In the genomic region with DNA sequence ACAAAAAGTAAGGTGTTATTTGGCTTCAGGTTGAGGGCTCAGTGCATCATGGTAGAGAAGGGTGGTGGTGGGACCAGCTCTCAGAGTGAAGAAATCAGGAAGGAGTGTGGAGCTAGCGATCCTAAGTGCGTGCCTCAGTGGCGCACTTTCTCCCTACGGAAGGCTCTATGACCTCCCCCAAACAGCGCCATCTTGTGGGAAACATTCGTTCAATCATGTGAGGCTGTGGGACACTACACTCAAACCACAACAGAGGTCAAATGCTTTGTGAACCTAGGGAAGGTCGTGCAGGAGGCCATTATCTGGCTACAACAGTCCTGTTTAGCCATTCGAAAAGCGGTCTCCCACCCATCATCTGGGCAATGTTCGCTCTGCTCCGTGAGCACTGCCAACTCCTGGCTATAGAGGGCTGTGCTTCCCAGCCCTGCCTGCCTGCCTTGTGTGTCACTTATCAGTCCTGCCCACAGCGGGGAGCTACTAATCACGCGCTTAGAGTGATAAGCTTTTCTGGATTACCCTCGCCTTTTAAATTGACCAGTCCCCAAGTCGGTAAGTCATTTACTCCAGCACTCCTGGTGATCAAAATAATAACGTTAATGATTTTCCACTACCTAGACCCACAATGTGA, we compare ENCODE assay signal across 10 mouse cellular contexts.
DNase-seq lines count a peak whose midpoint lies in the region; ATAC-seq and TF ChIP-seq lines count a peak whose summit lies in the region.
"Had no signal": no experiment of that assay in that cellular context is flagged by ENCODE, and none has a peak within 500 bp of the region (broad histone marks: within the 10 kb centered on the region; RNA-seq: fewer than 3 reads in every experiment).

No protein-coding gene starts in this region.

- H3K4me1 ChIP-seq in forebrain, embryonic 12.5 days = peaks cover 4% of the 10 kb centered on the region
- no peaks in the 10 kb centered on the region for H3K4me1 ChIP-seq in forebrain, embryonic 11.5 days (replicated peaks; ENCODE audit: control insufficient read depth, insufficient read depth, low read length)
- peaks cover 10% of the 10 kb centered on the region for H3K4me1 ChIP-seq in forebrain, embryonic 15.5 days
- H3K4me1 ChIP-seq in midbrain, embryonic 14.5 days (ENCODE audit: control insufficient read depth, insufficient read depth, low read length) = 0 out of 2 replicates have a peak, but pooled peaks cover 8% of the 10 kb centered on the region
- H3K4me1 ChIP-seq in stomach, postnatal 0 days (replicated peaks; ENCODE audit: control insufficient read depth, insufficient read depth) = no peaks in the 10 kb centered on the region
- H3K4me1 ChIP-seq: embryonic facial prominence, embryonic 10.5 days; megakaryocyte, embryonic 14.5 days had no signal

- peak; percentile 50 for TF ChIP-seq CTCF in layer of hippocampus, adult 2 months (conservative IDR thresholded peaks at IDR 0.05)
- TF ChIP-seq CTCF in stomach, postnatal 0 days (IDR thresholded peaks at IDR 0.05; ENCODE audit: low read depth) = no peak

- ATAC-seq in forebrain, embryonic 12.5 days (ENCODE audit: low FRiP score) = peak; percentile 60; the same call in 1 of the 2 replicates
- no peak for ATAC-seq in forebrain, embryonic 11.5 days (replicated peaks; ENCODE audit: low FRiP score)
- peak; percentile 70 for ATAC-seq in forebrain, embryonic 15.5 days (replicated peaks)
- ATAC-seq in midbrain, embryonic 14.5 days (ENCODE audit: low FRiP score, low TSS enrichment) = no peak
- ATAC-seq in stomach, postnatal 0 days (ENCODE audit: low FRiP score, low TSS enrichment) = no peak

- no peak overlapping the region for H3K9ac ChIP-seq in forebrain, embryonic 12.5 days
- no peak overlapping the region for H3K9ac ChIP-seq in forebrain, embryonic 11.5 days (ENCODE audit: low read length)
- no peak overlapping the region for H3K9ac ChIP-seq in forebrain, embryonic 15.5 days (replicated peaks)
- no peak overlapping the region for H3K9ac ChIP-seq in midbrain, embryonic 14.5 days (replicated peaks; ENCODE audit: low read length)
- no peak overlapping the region for H3K9ac ChIP-seq in stomach, postnatal 0 days (ENCODE audit: low read length)

- H3K4me2 ChIP-seq in forebrain, embryonic 12.5 days = no peak overlapping the region
- H3K4me2 ChIP-seq in forebrain, embryonic 11.5 days (ENCODE audit: low read depth, low read length, severe bottlenecking) = no peak overlapping the region
- 0 out of 2 replicates have a peak overlapping the region, but pooled peaks have one; percentile 23 for H3K4me2 ChIP-seq in forebrain, embryonic 15.5 days (replicated peaks)
- H3K4me2 ChIP-seq in midbrain, embryonic 14.5 days (ENCODE audit: low read length) = no peak overlapping the region
- no peak overlapping the region for H3K4me2 ChIP-seq in stomach, postnatal 0 days (replicated peaks; ENCODE audit: low read depth)

- no peak for TF ChIP-seq EP300 in stomach, postnatal 0 days (optimal IDR thresholded peaks at IDR 0.05)

- H3K36me3 ChIP-seq in forebrain, embryonic 12.5 days (replicated peaks) = no peaks in the 10 kb centered on the region
- H3K36me3 ChIP-seq in forebrain, embryonic 11.5 days (ENCODE audit: control insufficient read depth, insufficient read depth, low read length) = no peaks in the 10 kb centered on the region
- no peaks in the 10 kb centered on the region for H3K36me3 ChIP-seq in forebrain, embryonic 15.5 days
- no peaks in the 10 kb centered on the region for H3K36me3 ChIP-seq in midbrain, embryonic 14.5 days (ENCODE audit: control insufficient read depth, insufficient read depth, low read length)
- H3K36me3 ChIP-seq in stomach, postnatal 0 days (ENCODE audit: control insufficient read depth, insufficient read depth, low read length) = no peaks in the 10 kb centered on the region
- H3K36me3 ChIP-seq: embryonic facial prominence, embryonic 10.5 days had no signal

- H3K27ac ChIP-seq in forebrain, embryonic 12.5 days = no peak overlapping the region
- H3K27ac ChIP-seq in forebrain, embryonic 11.5 days (ENCODE audit: low read depth, low read length) = no peak overlapping the region
- H3K27ac ChIP-seq in layer of hippocampus, adult 2 months = no peak overlapping the region
- H3K27ac ChIP-seq in forebrain, embryonic 15.5 days (replicated peaks) = no peak overlapping the region
- no peak overlapping the region for H3K27ac ChIP-seq in midbrain, embryonic 14.5 days (replicated peaks; ENCODE audit: low read depth, low read length)
- H3K27ac ChIP-seq in stomach, postnatal 0 days (replicated peaks) = no peak overlapping the region
- H3K27ac ChIP-seq: embryonic facial prominence, embryonic 10.5 days had no signal

- WGBS in forebrain, embryonic 12.5 days = 22% methylated on average over 17 of the region's 17 CpGs
- 18% methylated on average over 17 of the region's 17 CpGs for WGBS in forebrain, embryonic 11.5 days
- 20% methylated on average over 17 of the region's 17 CpGs for WGBS in forebrain, embryonic 15.5 days
- WGBS in midbrain, embryonic 14.5 days = 26% methylated on average over 17 of the region's 17 CpGs
- WGBS in stomach, postnatal 0 days = 28% methylated on average over 17 of the region's 17 CpGs

- H3K9me3 ChIP-seq in forebrain, embryonic 12.5 days = no peaks in the 10 kb centered on the region
- no peaks in the 10 kb centered on the region for H3K9me3 ChIP-seq in forebrain, embryonic 11.5 days (ENCODE audit: control insufficient read depth, low read length)
- no peaks in the 10 kb centered on the region for H3K9me3 ChIP-seq in forebrain, embryonic 15.5 days
- no peaks in the 10 kb centered on the region for H3K9me3 ChIP-seq in midbrain, embryonic 14.5 days (ENCODE audit: control insufficient read depth, low read length)
- no peaks in the 10 kb centered on the region for H3K9me3 ChIP-seq in stomach, postnatal 0 days (ENCODE audit: control insufficient read depth, low read length)
- H3K9me3 ChIP-seq: embryonic facial prominence, embryonic 10.5 days had no signal

- no peak for DNase-seq in forebrain, embryonic 11.5 days (ENCODE audit: low spot score)
- DNase-seq in layer of hippocampus, adult 2 months (ENCODE audit: low spot score in 2 of 2) = no peak
- no peak for DNase-seq in layer of hippocampus, adult 9-10 months (ENCODE audit: low spot score)
- peak; percentile 56 for DNase-seq in midbrain, embryonic 14.5 days
- DNase-seq in stomach, postnatal 0 days (ENCODE audit: low spot score) = no peak
- no peak for DNase-seq in adipocyte (ENCODE audit: low spot score)

- H3K4me3 ChIP-seq in forebrain, embryonic 12.5 days (replicated peaks) = no peak overlapping the region
- H3K4me3 ChIP-seq in forebrain, embryonic 11.5 days (ENCODE audit: low read depth, low read length) = no peak overlapping the region
- H3K4me3 ChIP-seq in layer of hippocampus, adult 2 months = no peak overlapping the region
- no peak overlapping the region for H3K4me3 ChIP-seq in forebrain, embryonic 15.5 days
- no peak overlapping the region for H3K4me3 ChIP-seq in midbrain, embryonic 14.5 days (replicated peaks; ENCODE audit: low read depth, low read length)
- no peak overlapping the region for H3K4me3 ChIP-seq in stomach, postnatal 0 days (ENCODE audit: low read depth, low read length)
- H3K4me3 ChIP-seq: embryonic facial prominence, embryonic 10.5 days; megakaryocyte, embryonic 14.5 days had no signal

- H3K27me3 ChIP-seq in forebrain, embryonic 12.5 days = no peaks in the 10 kb centered on the region
- no peaks in the 10 kb centered on the region for H3K27me3 ChIP-seq in forebrain, embryonic 11.5 days (ENCODE audit: control insufficient read depth, insufficient read depth, low read length)
- H3K27me3 ChIP-seq in forebrain, embryonic 15.5 days = no peaks in the 10 kb centered on the region
- H3K27me3 ChIP-seq in midbrain, embryonic 14.5 days (ENCODE audit: control insufficient read depth, insufficient read depth, low read length) = no peaks in the 10 kb centered on the region
- no peaks in the 10 kb centered on the region for H3K27me3 ChIP-seq in stomach, postnatal 0 days (ENCODE audit: control insufficient read depth, insufficient read depth, low read length)
- H3K27me3 ChIP-seq: megakaryocyte, embryonic 14.5 days had no signal

Comparison
In these comparisons a context has a peak if more than half of its experiments do, and no peak if none do; other contexts are left out.
1. ATAC-seq: peak in forebrain, embryonic 12.5 days (single experiment) and forebrain, embryonic 15.5 days (single experiment); none in forebrain, embryonic 11.5 days (single experiment), midbrain, embryonic 14.5 days (single experiment) and stomach, postnatal 0 days (single experiment).